ENCODE assay signal across 17 mouse cellular contexts in genomic region chr3:18698106-18698505, GRCm38 (mm10).
"Had no signal": no experiment of that assay in that cellular context is flagged by ENCODE, and none has a peak within 500 bp of the region (broad histone marks: within the 10 kb centered on the region; RNA-seq: fewer than 3 reads in every experiment).

No protein-coding gene starts in this region.

- H3K36me3 ChIP-seq: midbrain, embryonic 13.5 days; midbrain, embryonic 15.5 days; neural tube, embryonic 12.5 days; stomach, embryonic 15.5 days had no signal

- H3K9ac ChIP-seq: liver, embryonic 14.5 days; lung, embryonic 14.5 days; midbrain, embryonic 13.5 days; midbrain, embryonic 15.5 days; neural tube, embryonic 12.5 days; stomach, embryonic 15.5 days had no signal

- H3K4me3 ChIP-seq: midbrain, embryonic 13.5 days; midbrain, embryonic 15.5 days; neural tube, embryonic 12.5 days; stomach, embryonic 15.5 days had no signal

- H3K4me1 ChIP-seq: neural tube, embryonic 12.5 days; stomach, embryonic 15.5 days had no signal

- H3K27ac ChIP-seq: liver, embryonic 14.5 days; midbrain, embryonic 13.5 days; midbrain, embryonic 15.5 days; neural tube, embryonic 12.5 days; stomach, embryonic 15.5 days; stomach, postnatal 0 days had no signal

- DNase-seq: lung, adult 18-20 months; lung, embryonic 14.5 days; lung, postnatal 10 days; lung, postnatal 4 days; right cerebral cortex, adult 18-20 months; right cerebral cortex, postnatal 25 days; right cerebral cortex, postnatal 4 days; spleen, adult 18-20 months; thymus, adult 2 months; thymus, postnatal 14 days; thymus, postnatal 36 days had no signal

- H3K27me3 ChIP-seq: midbrain, embryonic 13.5 days; midbrain, embryonic 15.5 days; neural tube, embryonic 12.5 days; stomach, embryonic 15.5 days had no signal

- H3K9me3 ChIP-seq: midbrain, embryonic 13.5 days; midbrain, embryonic 15.5 days; neural tube, embryonic 12.5 days; stomach, embryonic 15.5 days had no signal
